Mouse (Mus musculus) forebrain, embryonic 13.5 days (tissue): ENCODE measurements around the gene Cpa3. TPM values are rescaled to one million over a fixed set of nuclear protein-coding genes. Genes with fewer than 3 reads are reported as not detected.
A peak's percentile ranks its signal among the peaks of the same experiment; 100 is the strongest.

ENCODE experiments used
- ATAC-seq: fragments of 200-750 bp; cut with Nextera tagmentation; 2 replicates; pipeline ENCODE4 v1.8.0; 2017
- H3K27ac ChIP-seq: fragments of 300-500 bp; sonication (generic); 2 replicates; pipeline ENCODE4 v1.5.1; 2015; ENCODE audit warnings: inconsistent platforms, mild to moderate bottlenecking, moderate library complexity
- H3K27me3 ChIP-seq: fragments of 300-500 bp; sonication (generic); 2 replicates; pipeline ENCODE4 v1.6.1; 2015; ENCODE audit warnings: mild to moderate bottlenecking, inconsistent platforms
- H3K36me3 ChIP-seq: fragments of 300-500 bp; sonication (generic); 2 replicates; pipeline ENCODE4 v1.6.1; 2015; ENCODE audit warnings: mild to moderate bottlenecking, inconsistent platforms; ENCODE audit not compliant: poor library complexity, severe bottlenecking
- H3K4me1 ChIP-seq: fragments of 300-500 bp; sonication (generic); 2 replicates; pipeline ENCODE4 v1.6.1; 2015; ENCODE audit warnings: inconsistent platforms
- H3K4me2 ChIP-seq: fragments of 300-500 bp; sonication (generic); 2 replicates; pipeline ENCODE4 v1.6.1; 2015; ENCODE audit warnings: inconsistent platforms, mild to moderate bottlenecking, moderate library complexity
- H3K4me3 ChIP-seq: fragments of 300-500 bp; sonication (generic); 2 replicates; pipeline ENCODE4 v1.5.1; 2015; ENCODE audit warnings: mild to moderate bottlenecking, inconsistent platforms
- H3K9ac ChIP-seq: fragments of 300-500 bp; sonication (generic); 2 replicates; pipeline ENCODE4 v1.6.1; 2015; ENCODE audit warnings: mild to moderate bottlenecking, inconsistent platforms
- H3K9me3 ChIP-seq: fragments of 300-500 bp; sonication (generic); replicated peaks from 2 replicates; pipeline ENCODE4 v1.6.1; 2016; ENCODE audit warnings: inconsistent platforms
- WGBS: fragments of 180-500 bp; shearing (Covaris S2); methylation state at CpG from one replicate; pipeline ENCODE4 v1.1.7; 2015; 5-methylcytosine and 5-hydroxymethylcytosine counted together
- microRNA-seq: library from miRNA; unstranded; fragments of <30 nt; microRNA quantifications from one replicate; pipeline ENCODE4, GENCODE M21; 2016
- polyA plus RNA-seq: library from polyadenylated mRNA; unstranded; fragments of >200 nt; fragmentation: Nextera tagmentation; extraction: Ambion mirVana; gene quantifications from 2 replicates; pipeline ENCODE4 v1.2.1, GENCODE M21; 2015

Cpa3 gene
- polyA plus RNA-seq, 1 experiment from 2014 or later = not detected

DNA sequence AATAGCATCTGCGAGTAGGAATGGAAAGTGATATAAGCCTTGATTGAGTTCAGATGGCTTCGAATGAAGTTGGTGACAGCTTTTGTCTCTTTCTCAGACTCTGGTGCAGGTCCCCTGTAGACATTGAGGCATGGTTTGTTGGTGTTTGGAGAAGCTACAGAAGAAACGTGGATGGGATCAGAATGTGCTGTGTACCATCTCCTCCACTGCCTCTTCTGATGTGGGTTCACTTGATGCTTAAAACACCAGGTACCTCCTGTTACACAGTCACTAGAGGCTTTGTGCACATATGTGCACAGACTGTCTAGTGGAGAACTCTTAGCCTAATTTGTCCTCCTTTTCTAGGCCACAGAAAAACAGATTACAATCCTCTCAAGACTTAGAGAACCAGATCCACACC, 19.8 kb downstream of the Cpa3 start:
- Histone ChIP-seq H3K4me2 (no peak overlapping the region), H3K9me3 (no peaks in the 10 kb centered on the region), H3K27me3 (no peaks in the 10 kb centered on the region), H3K4me3 (no peak overlapping the region), H3K9ac (no peak overlapping the region), H3K36me3 (no peaks in the 10 kb centered on the region), H3K27ac (no peak overlapping the region), H3K4me1 (no peaks in the 10 kb centered on the region)
- ATAC-seq = no peak
- WGBS = 88% methylated on average over 3 of the region's 3 CpGs

DNA sequence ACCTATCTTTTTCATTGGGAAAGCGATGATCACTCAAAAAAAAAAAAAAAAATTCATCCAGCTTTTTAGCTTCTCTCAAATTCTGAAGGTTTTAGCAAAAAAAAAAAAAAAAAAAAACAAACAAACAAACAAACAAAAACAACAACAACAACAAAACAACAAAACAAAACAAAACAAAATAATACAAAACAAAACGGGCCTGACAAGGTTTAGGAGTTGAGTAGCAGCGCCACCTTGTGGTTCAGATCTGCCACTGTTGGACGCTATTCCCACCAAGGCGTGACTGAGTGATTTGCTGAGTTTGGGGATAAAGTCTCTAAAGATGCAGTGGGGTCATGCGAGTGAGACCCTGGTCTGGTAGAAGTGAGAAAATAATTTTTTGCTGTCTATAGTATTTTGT, 43.1 kb downstream of the Cpa3 start:
- WGBS = 29% methylated on average over 6 of the region's 6 CpGs
- Histone ChIP-seq H3K4me1 (no peaks in the 10 kb centered on the region), H3K4me3 (no peak overlapping the region), H3K27ac (no peak overlapping the region), H3K36me3 (no peaks in the 10 kb centered on the region), H3K4me2 (no peak overlapping the region), H3K9me3 (no peaks in the 10 kb centered on the region), H3K9ac (no peak overlapping the region), H3K27me3 (no peaks in the 10 kb centered on the region)
- peak; percentile 87 for ATAC-seq

DNA sequence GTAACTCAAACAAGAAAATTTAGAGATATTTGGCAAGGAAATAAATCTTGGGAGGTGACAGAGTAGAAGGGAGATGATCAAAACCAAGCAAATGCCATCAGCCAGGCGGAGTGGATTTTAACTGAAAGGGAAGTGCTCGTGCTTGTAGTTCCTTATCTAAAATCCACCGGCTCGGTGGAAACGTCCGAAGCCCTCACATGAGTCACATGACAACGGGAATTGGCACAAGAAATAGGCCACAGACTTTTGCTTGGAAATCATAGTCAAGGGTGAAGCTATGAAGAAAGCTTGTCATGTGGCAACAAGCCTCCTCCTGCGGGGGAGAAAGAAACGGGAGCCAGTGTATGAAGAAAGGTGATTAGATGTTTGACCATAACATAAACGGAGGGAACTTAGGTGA, 44.1 kb downstream of the Cpa3 start:
- H3K9ac ChIP-seq = no peak overlapping the region
- no peak overlapping the region for H3K4me3 ChIP-seq
- no peaks in the 10 kb centered on the region for H3K4me1 ChIP-seq
- 90% methylated on average over 10 of the region's 10 CpGs for WGBS
- ATAC-seq = no peak
- no peaks in the 10 kb centered on the region for H3K36me3 ChIP-seq
- H3K27me3 ChIP-seq = no peaks in the 10 kb centered on the region
- no peak overlapping the region for H3K4me2 ChIP-seq
- no peaks in the 10 kb centered on the region for H3K9me3 ChIP-seq
- no peak overlapping the region for H3K27ac ChIP-seq

DNA sequence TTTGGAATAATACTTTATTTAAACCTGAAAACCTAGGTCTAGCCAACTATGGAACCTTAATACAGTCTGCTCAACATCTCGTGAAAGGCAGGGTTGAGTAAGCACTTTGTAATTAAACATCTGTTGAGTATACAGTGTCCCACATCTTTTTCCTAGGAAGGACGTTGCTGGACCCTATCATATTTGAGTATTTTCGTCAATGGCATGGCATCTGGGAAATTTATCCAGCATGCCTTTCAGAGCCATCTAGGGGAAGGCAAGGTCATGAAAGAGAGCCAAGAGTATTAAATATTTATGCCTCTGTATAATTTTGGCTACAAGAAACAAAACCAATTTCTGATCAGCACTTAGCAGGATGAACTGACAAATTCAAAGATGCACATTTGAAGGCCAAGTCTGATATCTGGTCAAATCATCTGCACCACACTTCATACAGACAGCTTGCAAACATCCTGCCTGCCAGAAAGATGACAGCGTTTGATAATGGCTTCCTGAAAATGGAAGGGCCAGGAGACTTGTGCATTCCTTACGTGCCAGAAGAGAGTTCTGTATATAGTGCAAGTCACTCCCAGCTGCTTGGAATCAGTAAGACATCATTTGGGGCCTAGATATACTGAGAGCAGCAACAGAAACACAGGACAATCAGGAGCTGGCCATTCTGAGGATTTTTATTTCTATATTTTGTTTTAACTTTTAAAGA, 52.9 kb downstream of the Cpa3 start:
- H3K4me3 ChIP-seq = no peak overlapping the region
- no peak overlapping the region for H3K4me2 ChIP-seq
- no peak overlapping the region for H3K27ac ChIP-seq
- WGBS = 82% methylated on average over 5 of the region's 5 CpGs
- H3K9me3 ChIP-seq = no peaks in the 10 kb centered on the region
- ATAC-seq = no peak
- no peak overlapping the region for H3K9ac ChIP-seq
- H3K36me3 ChIP-seq = no peaks in the 10 kb centered on the region
- H3K4me1 ChIP-seq = no peaks in the 10 kb centered on the region
- no peaks in the 10 kb centered on the region for H3K27me3 ChIP-seq

DNA sequence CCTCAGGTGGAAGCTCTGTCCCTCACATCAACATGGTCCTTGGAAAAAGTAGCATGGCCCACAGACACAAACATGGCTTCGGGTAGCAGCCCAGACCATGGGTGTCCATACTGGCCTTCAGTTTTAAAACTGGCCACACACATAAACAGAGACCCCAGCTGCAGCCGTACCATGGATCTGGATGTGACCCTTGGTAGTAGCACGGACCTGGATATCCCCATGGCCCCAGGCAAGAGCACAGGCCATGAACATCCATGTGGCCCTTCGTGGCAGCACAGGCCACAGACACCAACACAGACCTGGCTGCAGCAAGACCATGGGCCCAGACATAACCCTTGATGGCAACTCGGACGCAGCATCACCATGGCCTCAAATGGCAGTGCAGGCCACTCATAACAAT, 69.6 kb downstream of the Cpa3 start:
- H3K9me3 ChIP-seq = no peaks in the 10 kb centered on the region
- H3K36me3 ChIP-seq = no peaks in the 10 kb centered on the region
- H3K4me1 ChIP-seq = no peaks in the 10 kb centered on the region
- H3K4me3 ChIP-seq = no peak overlapping the region
- no peak for ATAC-seq
- no peaks in the 10 kb centered on the region for H3K27me3 ChIP-seq
- H3K4me2 ChIP-seq = no peak overlapping the region
- 93% methylated on average over 6 of the region's 6 CpGs for WGBS
- H3K9ac ChIP-seq = no peak overlapping the region
- H3K27ac ChIP-seq = no peak overlapping the region

DNA sequence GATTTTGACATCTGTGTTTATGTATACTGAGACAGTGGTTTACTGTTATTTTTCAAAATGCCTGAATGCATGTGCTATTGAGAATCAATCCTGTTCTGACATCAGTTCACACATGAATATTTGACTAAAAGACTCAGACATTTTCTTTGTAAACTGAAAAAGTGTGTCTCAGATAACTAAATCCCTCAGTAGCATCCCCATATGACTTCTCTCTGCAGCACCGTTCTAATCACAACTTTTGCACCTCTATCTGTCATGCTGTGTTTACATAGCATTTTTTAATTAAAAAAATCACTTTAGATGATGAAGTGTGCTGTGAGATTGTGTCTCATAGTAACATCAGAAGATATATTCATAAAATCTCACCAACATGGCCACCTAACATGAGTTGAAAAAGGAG, 74.5 kb downstream of the Cpa3 start:
- Histone ChIP-seq H3K4me1 (no peaks in the 10 kb centered on the region), H3K27me3 (no peaks in the 10 kb centered on the region), H3K9ac (no peak overlapping the region)

More for the DNA sequence above, 74.5 kb downstream of the Cpa3 start:
- Histone ChIP-seq H3K9me3 (no peaks in the 10 kb centered on the region), H3K27ac (no peak overlapping the region), H3K4me3 (no peak overlapping the region), H3K36me3 (no peaks in the 10 kb centered on the region), H3K4me2 (no peak overlapping the region)
- no peak for ATAC-seq
- WGBS = 92% methylated on average over 1 of the region's 1 CpGs

Small RNAs within 50 kb of the gene (microRNA-seq; reads per million reads assigned to microRNA genes)
- not detected for gene Mir7007

Other genes starting within 250 kb of the Cpa3 start
- 10.2 and 11.3 TPM in 2 replicates for gene Hps3, start 206.9 kb downstream of the Cpa3 start, polyA plus RNA-seq
- gene Hltf, start 184.4 kb downstream of the Cpa3 start, polyA plus RNA-seq = 23.5 and 25.9 TPM in 2 replicates
- gene Gyg, start 86.9 kb downstream of the Cpa3 start, polyA plus RNA-seq = 22.6 and 26.7 TPM in 2 replicates
- gene Cpb1, start 33.6 kb upstream of the Cpa3 start, polyA plus RNA-seq = not detected in 2 replicates
- not detected in 2 replicates for gene Agtr1b, start 125.0 kb upstream of the Cpa3 start, polyA plus RNA-seq